Mouse (Mus musculus) heart, adult 2 months (tissue): ENCODE data around the gene Itfg2. TPM values are rescaled to one million over a fixed set of nuclear protein-coding genes. Genes with fewer than 3 reads are reported as not detected.
A peak's percentile ranks its signal among the peaks of the same experiment; 100 is the strongest.

Experiments used
- DNase-seq, 2 experiments: peaks; one replicate each; pipeline ENCODE4 v3.0.0; 2021
- H3K27ac ChIP-seq: fragments of 200-600 bp; 2 replicates; pipeline ENCODE4 v1.8.1; 2022
- H3K27me3 ChIP-seq: fragments of 200-500 bp; 2 replicates; pipeline ENCODE4 v1.6.1; 2012; ENCODE audit warnings: mild to moderate bottlenecking, low read length, inconsistent platforms, mixed read lengths; ENCODE audit not compliant: control insufficient read depth, insufficient read depth
- H3K36me3 ChIP-seq: fragments of 200-500 bp; 2 replicates; pipeline ENCODE4 v1.6.1; 2012; ENCODE audit warnings: low read length, inconsistent platforms; ENCODE audit not compliant: control insufficient read depth, insufficient read depth
- H3K4me1 ChIP-seq: fragments of 200-500 bp; 2 replicates; pipeline ENCODE4 v1.6.1; 2011; ENCODE audit warnings: low read length; ENCODE audit not compliant: control insufficient read depth, insufficient read depth
- H3K4me3 ChIP-seq: fragments of 200-600 bp; 2 replicates; pipeline ENCODE4 v1.8.1; 2022
- H3K79me2 ChIP-seq: fragments of 200-500 bp; replicated peaks from 2 replicates; pipeline ENCODE4 v1.6.1; 2012; ENCODE audit warnings: mild to moderate bottlenecking, inconsistent platforms, low read length, moderate library complexity, mixed read lengths; ENCODE audit not compliant: control insufficient read depth, insufficient read depth
- H3K9ac ChIP-seq: fragments of 200-500 bp; 2 replicates; pipeline ENCODE4 v1.6.1; 2012; ENCODE audit warnings: low read depth, mild to moderate bottlenecking, control low read depth, inconsistent platforms, low read length, mixed read lengths
- CTCF ChIP-seq: fragments of 200-600 bp; IDR thresholded peaks from 2 replicates; pipeline ENCODE4 v1.8.1; 2022; ENCODE audit warnings: antibody characterized with exemption, mild to moderate bottlenecking, moderate library complexity
- EP300 ChIP-seq: fragments of 200-500 bp; IDR thresholded peaks from 2 replicates; pipeline ENCODE4 v1.6.1; 2011; ENCODE audit warnings: low read depth, low read length, control low read depth; ENCODE audit not compliant: insufficient read depth
- POLR2A ChIP-seq: fragments of 200-500 bp; IDR thresholded peaks from 2 replicates; pipeline ENCODE4 v1.6.1; 2011; ENCODE audit warnings: mild to moderate bottlenecking, low read depth, low read length, control low read depth; ENCODE audit not compliant: insufficient read depth
- whole genome bisulfite sequencing: fragments of 180-500 bp; shearing (Covaris S2); methylation state at CpG from one replicate; pipeline ENCODE4 v1.1.7; 2018; 5-methylcytosine and 5-hydroxymethylcytosine counted together
- intact Hi-C: fragments of 180-260 bp; cut with DNase I; formaldehyde crosslinking; loops from one replicate; pipeline ENCODE4 v1.15.1; 2025
- polyA plus RNA-seq: library from polyadenylated mRNA; depleted of rRNA; stranded (reverse); fragments of >200 nt; gene quantifications from 2 replicates; pipeline ENCODE4 v1.2.3, GENCODE M21; 2012
- total RNA-seq, 2 experiments: library from RNA; stranded (reverse); gene quantifications; 2 replicates each; pipeline ENCODE4 v1.2.3; 2021

Gene Itfg2
- total and polyA plus RNA-seq, 3 experiments, result 17.0 to 21.5 (median 21.2) TPM

DNA sequence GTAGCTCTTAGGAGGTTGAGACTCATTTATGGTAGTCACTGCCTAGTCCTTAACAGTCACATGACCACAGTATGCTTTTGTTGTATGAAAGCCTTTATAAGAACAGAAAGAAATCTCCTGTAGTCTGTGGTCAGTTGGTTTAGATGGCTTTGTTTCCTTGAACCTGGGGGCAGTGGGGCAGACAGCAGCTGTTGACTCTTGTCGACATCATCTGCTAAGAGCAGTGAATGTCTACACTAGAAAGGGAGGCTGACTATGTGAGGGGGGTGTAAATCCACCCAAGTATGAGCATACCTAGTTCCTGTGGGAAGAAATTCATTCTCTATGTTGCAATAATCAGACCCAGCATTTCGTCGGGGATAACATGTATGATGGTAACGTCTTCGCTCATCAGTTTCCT lies 22.3 kb upstream of the Itfg2 start:
- intact Hi-C loops, result no loop called here
- no peak for TF ChIP-seq POLR2A
- TF ChIP-seq EP300, result no peak
- no peak for TF ChIP-seq CTCF

DNA sequence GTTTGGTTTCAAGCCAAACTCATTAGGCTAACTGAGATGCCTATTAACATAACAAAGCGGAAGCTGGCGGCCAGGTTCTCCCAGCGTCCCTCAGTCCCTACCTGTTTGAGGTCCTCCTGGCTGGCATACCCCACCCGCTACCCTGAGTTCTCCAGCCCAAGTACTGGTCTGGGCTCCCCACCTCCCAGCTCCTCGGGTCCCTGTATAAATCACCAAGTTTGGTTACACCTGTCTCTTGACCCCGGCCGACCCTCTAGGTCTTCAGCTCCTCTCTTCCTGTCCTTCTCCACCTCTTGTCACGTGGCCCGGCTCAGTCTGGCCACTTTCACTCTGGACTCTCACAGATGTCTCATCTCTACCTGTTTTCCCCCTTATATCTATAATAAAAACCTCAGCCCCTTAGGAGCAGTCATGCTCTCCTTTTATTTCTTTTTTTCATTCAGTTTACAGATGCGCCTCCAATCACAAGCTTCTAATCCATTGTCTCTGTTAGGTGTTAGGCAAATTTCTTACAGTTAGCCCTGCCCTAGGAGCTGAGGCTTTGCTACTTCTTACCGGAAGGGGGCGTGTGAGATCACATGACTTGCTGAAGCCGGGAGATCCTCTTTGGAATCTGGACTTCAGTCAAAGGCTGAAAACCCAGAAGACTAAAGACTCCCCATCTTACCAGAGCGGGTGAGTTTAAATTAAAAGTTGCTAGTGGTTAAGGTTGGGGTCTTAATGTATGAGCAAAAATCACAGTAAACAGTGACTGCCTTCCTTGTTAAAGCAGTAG lies 21.2 kb upstream of the Itfg2 start:
- TF ChIP-seq CTCF (peak; percentile 85), POLR2A (no peak), EP300 (no peak)
- no peaks in the 10 kb centered on the region for H3K4me1 ChIP-seq
- WGBS, result 22% methylated on average over 14 of the region's 14 CpGs
- no peak overlapping the region for H3K4me3 ChIP-seq
- H3K27me3 ChIP-seq, result no peaks in the 10 kb centered on the region
- no peaks in the 10 kb centered on the region for H3K36me3 ChIP-seq
- peak; percentile 46 to 54 for DNase-seq
- no peak overlapping the region for H3K27ac ChIP-seq
- H3K79me2 ChIP-seq, result no peaks in the 10 kb centered on the region
- H3K9ac ChIP-seq, result no peak overlapping the region
- intact Hi-C loops, result loop anchor here (1.0 kb wide), 1 partner anchor 33 kb away; no protein-coding TSS in a partner anchor

More for the DNA sequence above, 22.3 kb upstream of the Itfg2 start:
- Histone ChIP-seq H3K27me3 (no peaks in the 10 kb centered on the region), H3K4me1 (no peaks in the 10 kb centered on the region), H3K4me3 (no peak overlapping the region), H3K36me3 (no peaks in the 10 kb centered on the region), H3K27ac (no peak overlapping the region), H3K79me2 (no peaks in the 10 kb centered on the region), H3K9ac (no peak overlapping the region)
- DNase-seq, result no peak
- WGBS, result 94% methylated on average over 5 of the region's 5 CpGs

DNA sequence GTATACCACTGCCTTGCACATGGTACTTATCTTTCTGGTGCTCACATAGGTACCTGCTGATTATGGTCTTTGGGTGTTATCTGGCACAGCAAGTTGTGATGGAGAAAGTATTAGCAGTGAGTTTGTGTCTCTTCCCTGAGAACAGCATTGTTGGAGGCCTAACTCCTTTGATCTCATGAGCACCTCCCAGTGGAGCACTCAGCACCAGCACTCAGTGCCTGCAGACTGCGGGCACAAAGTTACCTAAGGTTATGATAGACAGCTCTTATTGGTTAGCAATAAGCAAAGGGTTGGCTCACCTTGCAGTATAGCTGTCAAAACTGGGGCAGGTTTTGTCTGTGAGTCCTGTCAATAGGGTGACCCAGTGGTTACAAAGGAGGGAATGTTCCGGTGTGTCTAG lies 15.5 kb upstream of the Itfg2 start:
- TF ChIP-seq EP300 (no peak), CTCF (no peak), POLR2A (no peak)
- intact Hi-C loops, result no loop called here
- no peak overlapping the region for H3K9ac ChIP-seq

DNA sequence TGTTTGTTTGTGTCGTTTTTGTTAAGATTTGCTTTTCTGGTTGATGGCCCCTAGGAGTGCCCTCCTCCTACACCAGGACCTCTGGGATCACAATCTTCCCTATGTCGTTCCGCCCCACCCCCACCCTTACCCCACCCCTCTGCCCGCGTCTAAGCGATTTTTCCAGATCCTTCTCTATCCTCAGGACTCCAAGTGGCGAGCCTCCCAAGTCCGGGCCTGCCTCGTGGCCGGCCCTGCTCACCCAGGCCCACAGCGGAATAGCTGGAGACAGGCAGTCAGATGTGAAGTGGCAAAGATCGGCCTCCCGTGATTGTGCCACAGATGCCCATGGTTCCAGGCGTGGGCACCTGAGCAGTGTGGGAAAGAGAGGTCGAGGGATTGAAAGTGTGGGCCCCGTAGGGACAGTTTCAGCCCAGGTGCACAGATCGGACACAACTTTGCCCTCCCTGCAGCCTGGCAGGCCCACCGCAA lies 14.2 kb upstream of the Itfg2 start:
- Histone ChIP-seq H3K4me1 (peaks cover 12% of the 10 kb centered on the region), H3K79me2 (0 out of 2 replicates have a peak, but pooled peaks cover 3% of the 10 kb centered on the region), H3K27me3 (no peaks in the 10 kb centered on the region), H3K9ac (peak overlapping the region; percentile 74), H3K27ac (peak overlapping the region; percentile 95), H3K36me3 (peaks cover 10% of the 10 kb centered on the region), H3K4me3 (peak overlapping the region; percentile 90)
- WGBS, result 17% methylated on average over 18 of the region's 18 CpGs
- no peak for TF ChIP-seq EP300
- no peak for TF ChIP-seq POLR2A
- TF ChIP-seq CTCF, result no peak
- DNase-seq, result peak in 1 of 2 experiments; percentile 60
- intact Hi-C loops, result loop anchor here (5.0 kb wide), 2 partner anchors 403 to 1013 kb away; partner anchors contain the start of gene Clec1a

More for the DNA sequence above, 15.5 kb upstream of the Itfg2 start:
- 94% methylated on average over 2 of the region's 2 CpGs for whole genome bisulfite sequencing
- DNase-seq, result no peak
- 0 out of 2 replicates have a peak, but pooled peaks cover 3% of the 10 kb centered on the region for H3K79me2 ChIP-seq
- H3K36me3 ChIP-seq, result peaks cover 4% of the 10 kb centered on the region
- H3K27ac ChIP-seq, result no peak overlapping the region
- H3K27me3 ChIP-seq, result no peaks in the 10 kb centered on the region
- peaks cover 10% of the 10 kb centered on the region for H3K4me1 ChIP-seq
- no peak overlapping the region for H3K4me3 ChIP-seq

DNA sequence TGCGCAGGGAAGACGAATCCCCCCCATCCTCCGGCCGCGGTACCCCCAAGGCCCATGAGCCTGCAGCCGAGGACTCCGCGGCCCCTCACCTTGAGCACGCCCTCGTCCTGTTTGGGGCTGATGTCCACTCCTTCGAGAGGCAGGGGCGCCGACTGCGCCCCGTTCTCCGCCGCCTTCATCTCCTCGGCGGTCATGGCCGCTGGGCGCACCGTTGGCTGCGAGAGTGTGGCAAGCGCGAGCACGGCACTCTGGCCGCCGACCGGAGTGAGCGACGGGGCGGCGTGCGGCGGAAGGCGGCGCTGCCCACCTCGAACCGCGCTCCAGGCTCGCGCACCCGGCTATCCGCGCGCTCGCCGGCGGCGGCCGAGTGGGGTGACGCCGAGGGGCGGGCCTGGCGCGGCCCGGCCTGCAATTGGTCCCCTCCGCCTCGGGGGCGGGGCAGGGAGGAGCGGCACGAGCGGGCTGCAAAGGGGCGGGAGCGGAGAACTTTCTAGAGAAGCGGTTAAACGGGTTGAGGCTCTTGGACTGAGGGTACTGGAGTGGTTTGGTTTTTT lies 13.7 kb upstream of the Itfg2 start, which contains the start of gene Fkbp4:
Gene Fkbp4, minus strand, starts transcription at position 361 of the 554 bp plus-strand sequence.
- no peaks in the 10 kb centered on the region for H3K27me3 ChIP-seq
- peak; percentile 47 for TF ChIP-seq CTCF
- peak; percentile 85 for TF ChIP-seq POLR2A
- peak; percentile 26; the same call in 1 of the 2 replicates for TF ChIP-seq EP300
- 0 out of 2 replicates have a peak, but pooled peaks cover 3% of the 10 kb centered on the region for H3K79me2 ChIP-seq
- peak within 1 kb of the TSS; percentile 90 for H3K4me3 ChIP-seq
- peaks cover 10% of the 10 kb centered on the region for H3K36me3 ChIP-seq
- peak within 1 kb of the TSS; percentile 97 for H3K9ac ChIP-seq
- peak; percentile 97 to 98 for DNase-seq
- intact Hi-C loops, result loop anchor here (5.0 kb wide), 2 partner anchors 404 to 1014 kb away; partner anchors contain the start of gene Clec1a
- H3K4me1 ChIP-seq, result peaks cover 12% of the 10 kb centered on the region
- 2% methylated on average over 55 of the region's 67 CpGs for WGBS
- H3K27ac ChIP-seq, result peak within 1 kb of the TSS; percentile 95

DNA sequence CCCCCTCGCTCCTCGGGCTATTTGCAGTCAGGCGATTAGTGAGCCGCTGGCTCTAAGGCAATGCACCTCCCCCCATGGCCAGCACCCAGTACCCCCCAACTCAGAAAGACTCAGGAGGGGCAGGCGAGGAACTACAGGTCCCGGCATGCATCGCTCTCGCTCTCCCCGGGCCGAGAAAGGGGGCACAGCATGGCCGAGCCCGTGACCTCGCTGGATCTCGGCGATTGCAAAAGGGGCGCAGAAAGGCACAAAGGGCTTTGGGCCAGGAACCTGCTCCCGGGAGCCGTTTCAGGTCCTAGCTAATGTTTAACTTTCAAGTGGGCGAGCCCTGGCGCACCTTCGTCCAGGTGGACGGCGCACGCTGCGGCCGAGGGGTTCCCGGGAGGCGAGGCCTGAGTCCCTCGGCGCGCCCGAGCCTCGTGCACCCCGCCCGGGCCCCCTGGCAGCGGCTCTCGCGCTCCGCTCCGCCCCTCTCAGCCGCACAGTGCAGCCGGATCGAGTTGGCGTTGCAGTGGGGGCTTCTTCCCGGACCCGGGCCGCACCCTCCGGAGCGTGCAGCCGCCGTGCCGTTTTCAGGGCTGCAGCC lies 13.1 kb upstream of the Itfg2 start:
- no peak for TF ChIP-seq POLR2A
- TF ChIP-seq CTCF, result no peak
- TF ChIP-seq EP300, result no peak
- intact Hi-C loops, result loop anchor here (1.0 to 5.0 kb wide), 3 partner anchors 10 to 1014 kb away; partner anchors contain the start of gene Clec1a
- Histone ChIP-seq H3K79me2 (0 out of 2 replicates have a peak, but pooled peaks cover 3% of the 10 kb centered on the region), H3K4me3 (peak overlapping the region; percentile 90), H3K27me3 (no peaks in the 10 kb centered on the region), H3K9ac (peak overlapping the region; percentile 97), H3K4me1 (peaks cover 16% of the 10 kb centered on the region), H3K36me3 (peaks cover 11% of the 10 kb centered on the region), H3K27ac (peak overlapping the region; percentile 95)
- peak; percentile 79 to 80 for DNase-seq
- 2% methylated on average over 52 of the region's 52 CpGs for WGBS
